Mouse (Mus musculus): ENCODE measurements around the gene Clca1.

DNA sequence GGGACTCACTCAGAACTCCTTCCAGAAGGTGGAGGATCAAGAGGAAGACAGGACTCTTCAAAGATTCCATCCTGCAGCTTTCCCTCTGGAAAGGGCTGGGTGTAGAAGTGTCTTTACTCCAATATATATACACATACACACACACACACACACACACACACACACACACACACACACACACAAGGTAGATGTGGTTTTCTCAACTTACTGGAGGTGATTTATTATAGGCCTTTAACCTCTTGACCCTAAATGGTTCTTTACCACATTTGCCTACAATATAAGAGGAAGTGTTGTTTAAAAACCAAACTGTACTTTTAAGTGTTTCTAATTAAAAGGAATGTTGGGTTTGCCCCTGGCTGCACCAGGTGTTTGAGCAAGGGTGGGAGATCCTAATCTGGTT lies at the start of gene Clca1:
- TF ChIP-seq CTCF (conservative IDR thresholded peaks at IDR 0.05 in 1 of 2, IDR thresholded peaks at IDR 0.05 in 1 of 2; ENCODE audit: low read depth in 2 of 2, low read length in 2 of 2) (no peak), MAX (IDR thresholded peaks at IDR 0.05; ENCODE audit: low read length) (no peak), EP300 (IDR thresholded peaks at IDR 0.05; ENCODE audit: low read length) (no peak), USF1 (IDR thresholded peaks at IDR 0.05; ENCODE audit: low read depth, low read length) (no peak), MXI1 (IDR thresholded peaks at IDR 0.05; ENCODE audit: low read depth, low read length) (no peak), POLR2A (IDR thresholded peaks at IDR 0.05; ENCODE audit: low read depth, low read length) (no peak), KAT2A (IDR thresholded peaks at IDR 0.05; ENCODE audit: insufficient replicate concordance, low read length) (no peak), BHLHE40 (IDR thresholded peaks at IDR 0.05; ENCODE audit: low read depth, low read length) (no peak), MAZ (IDR thresholded peaks at IDR 0.05; ENCODE audit: low read depth, low read length) (no peak), ZKSCAN1 (IDR thresholded peaks at IDR 0.05; ENCODE audit: borderline replicate concordance, low read depth, low read length) (no peak), SMC3 (IDR thresholded peaks at IDR 0.05; ENCODE audit: low read depth, low read length) (no peak), JUND (conservative IDR thresholded peaks at IDR 0.05; ENCODE audit: low read depth, low read length) (no peak), CHD2 (IDR thresholded peaks at IDR 0.05; ENCODE audit: low read length) (no peak), ZMIZ1 (IDR thresholded peaks at IDR 0.05; ENCODE audit: low read depth, low read length) (no peak)
